Mouse (Mus musculus) spleen, adult 2 months (tissue): ENCODE measurements around the gene Fam171a1. TPM values are rescaled to one million over a fixed set of nuclear protein-coding genes. Genes with fewer than 3 reads are reported as not detected.

Experiments
- DNase-seq, 2 experiments: peaks; one replicate each; pipeline versions ENCODE4 v3.0.0 to v3.0.0-alpha.2; 2012 to 2021; ENCODE audit warnings: low spot score in 2 of 2, low read depth in 1 of 2
- H3K27ac ChIP-seq: fragments of 200-500 bp; 2 replicates; pipeline ENCODE4 v1.5.1; 2012; ENCODE audit warnings: low read length, inconsistent platforms; ENCODE audit not compliant: insufficient read depth
- H3K27me3 ChIP-seq: fragments of 200-500 bp; 2 replicates; pipeline ENCODE4 v1.6.1; 2012; ENCODE audit warnings: mild to moderate bottlenecking, moderate library complexity, low read length, inconsistent platforms; ENCODE audit not compliant: control insufficient read depth, insufficient read depth
- H3K36me3 ChIP-seq: fragments of 200-500 bp; 2 replicates; pipeline ENCODE4 v1.6.1; 2012; ENCODE audit warnings: mild to moderate bottlenecking, low read length, inconsistent platforms; ENCODE audit not compliant: control insufficient read depth, insufficient read depth
- H3K4me1 ChIP-seq: fragments of 200-500 bp; 2 replicates; pipeline ENCODE4 v1.6.1; 2011; ENCODE audit warnings: inconsistent platforms; ENCODE audit not compliant: control insufficient read depth, insufficient read depth, insufficient read length
- H3K4me3 ChIP-seq: fragments of 200-500 bp; 2 replicates; pipeline ENCODE4 v1.5.1; 2011; ENCODE audit warnings: mild to moderate bottlenecking, inconsistent platforms; ENCODE audit not compliant: insufficient read depth, insufficient read length; ENCODE audit errors: extremely low read depth
- CTCF ChIP-seq: fragments of 200-500 bp; IDR thresholded peaks from 2 replicates; pipeline ENCODE4 v1.5.1; 2011; ENCODE audit warnings: mild to moderate bottlenecking, inconsistent platforms; ENCODE audit not compliant: insufficient read depth, insufficient read length, insufficient replicate concordance; ENCODE audit errors: extremely low read depth
- POLR2A ChIP-seq: fragments of 200-500 bp; IDR thresholded peaks from 2 replicates; pipeline ENCODE4 v1.6.1; 2011; ENCODE audit warnings: low read depth, low read length, inconsistent platforms
- WGBS: fragments of 180-500 bp; shearing (Covaris S2); methylation state at CpG from one replicate; pipeline ENCODE4 v1.1.7; 2018; 5-methylcytosine and 5-hydroxymethylcytosine counted together
- polyA plus RNA-seq: library from polyadenylated mRNA; depleted of rRNA; stranded (reverse); fragments of >200 nt; gene quantifications from 2 replicates; pipeline ENCODE4 v1.2.3, GENCODE M21; 2012

The Fam171a1 gene
- polyA plus RNA-seq, 1 experiment: 4.5 TPM

DNA sequence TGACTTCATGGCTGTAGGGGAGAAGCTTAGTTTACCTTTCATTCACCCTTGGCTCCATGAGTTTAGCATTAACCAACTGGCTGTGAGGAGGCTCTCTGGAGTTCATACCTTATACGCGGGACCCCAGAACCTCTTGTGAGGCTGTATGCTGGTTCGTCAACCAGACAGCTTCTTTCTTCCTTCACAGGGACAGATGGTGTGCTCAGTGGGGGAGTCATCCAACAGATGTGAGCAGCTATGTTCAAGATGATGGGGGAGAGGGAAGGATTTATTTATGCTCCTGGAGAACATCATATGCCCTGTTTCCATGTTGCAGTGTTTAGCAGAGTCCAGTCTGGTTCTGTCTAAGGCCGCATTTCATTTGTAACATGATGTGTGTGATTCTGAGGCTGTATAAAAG is 6.6 kb upstream of the Fam171a1 start:
- no peaks in the 10 kb centered on the region for H3K36me3 ChIP-seq
- no peak for DNase-seq
- H3K4me3 ChIP-seq: no peak overlapping the region
- H3K27me3 ChIP-seq: no peaks in the 10 kb centered on the region
- TF ChIP-seq CTCF (no peak), POLR2A (no peak)
- H3K4me1 ChIP-seq: no peaks in the 10 kb centered on the region
- 94% methylated on average over 4 of the region's 4 CpGs for WGBS
- H3K27ac ChIP-seq: no peak overlapping the region

DNA sequence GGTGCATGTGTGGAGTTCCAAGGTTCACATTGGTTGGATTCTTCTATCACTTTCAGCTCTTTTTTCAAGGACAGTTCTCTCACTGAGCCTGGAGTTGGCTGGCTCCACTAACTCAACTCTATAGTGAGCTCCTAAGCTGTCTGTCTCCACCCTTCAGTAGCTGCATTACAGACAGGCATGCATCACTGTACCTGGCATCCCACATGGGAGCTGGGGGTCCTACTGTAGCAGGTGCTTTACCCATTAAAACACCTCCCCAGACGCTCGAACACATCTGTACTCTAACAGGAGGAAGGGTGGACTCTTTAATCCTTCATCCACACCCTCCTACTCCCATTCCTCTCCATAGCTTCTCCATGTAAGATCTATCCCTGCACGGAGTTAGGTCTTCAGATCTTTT is 5.6 kb upstream of the Fam171a1 start:
- 89% methylated on average over 3 of the region's 3 CpGs for WGBS
- DNase-seq: no peak

DNA sequence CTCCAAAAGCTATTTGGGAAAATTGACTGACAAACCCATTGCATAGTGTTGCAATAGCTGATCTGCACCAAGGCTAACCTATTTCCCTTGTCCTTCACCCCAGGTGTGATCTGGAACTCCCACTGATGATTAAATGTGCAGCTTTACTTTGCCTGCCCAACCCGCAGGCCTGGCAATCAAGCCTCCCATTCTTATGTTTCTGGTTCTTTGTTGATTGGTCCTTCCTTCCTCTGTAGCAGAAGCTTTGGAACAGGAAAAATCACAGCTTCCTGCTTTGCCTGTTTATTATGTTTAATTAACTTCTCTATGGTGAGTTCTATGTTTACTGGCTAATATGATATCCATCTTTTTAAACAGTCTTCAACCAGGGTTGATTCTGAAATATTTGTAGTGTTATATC is 5.2 kb upstream of the Fam171a1 start:
- no peak for TF ChIP-seq POLR2A
- TF ChIP-seq CTCF: no peak
- H3K36me3 ChIP-seq: no peaks in the 10 kb centered on the region
- no peak for DNase-seq
- H3K4me3 ChIP-seq: no peak overlapping the region
- no peaks in the 10 kb centered on the region for H3K27me3 ChIP-seq
- H3K27ac ChIP-seq: no peak overlapping the region
- H3K4me1 ChIP-seq: no peaks in the 10 kb centered on the region
- 96% methylated on average over 1 of the region's 1 CpGs for WGBS

More for the DNA sequence above, 5.6 kb upstream of the Fam171a1 start:
- H3K36me3 ChIP-seq: no peaks in the 10 kb centered on the region
- H3K4me3 ChIP-seq: no peak overlapping the region
- TF ChIP-seq POLR2A (no peak), CTCF (no peak)
- no peaks in the 10 kb centered on the region for H3K4me1 ChIP-seq
- no peak overlapping the region for H3K27ac ChIP-seq
- no peaks in the 10 kb centered on the region for H3K27me3 ChIP-seq

DNA sequence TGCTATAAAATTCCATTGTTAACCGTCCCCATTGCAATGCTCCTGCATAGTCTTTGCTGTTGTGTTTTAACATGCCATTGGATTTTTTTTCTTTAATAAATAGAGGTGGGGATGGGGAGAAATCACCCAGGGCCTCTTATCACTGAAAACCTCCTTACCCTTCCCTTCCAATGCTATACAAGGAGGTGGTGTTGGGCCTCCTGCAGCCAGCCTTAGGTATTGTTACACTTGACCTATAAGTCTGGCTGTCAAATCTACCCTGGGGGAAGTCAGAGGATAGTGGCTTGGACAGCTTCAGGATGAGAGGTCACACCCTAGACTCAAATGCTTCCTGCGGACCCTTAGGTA is 3.8 kb downstream of the Fam171a1 start:
- Histone ChIP-seq H3K27ac (no peak overlapping the region), H3K36me3 (no peaks in the 10 kb centered on the region), H3K27me3 (peaks cover 7% of the 10 kb centered on the region; the same call in 1 of the 2 replicates), H3K4me1 (peaks cover 8% of the 10 kb centered on the region; the same call in 1 of the 2 replicates), H3K4me3 (no peak overlapping the region; the same call in 1 of the 2 replicates)
- 43% methylated on average over 2 of the region's 2 CpGs for WGBS
- DNase-seq: no peak
- TF ChIP-seq CTCF: no peak
- no peak for TF ChIP-seq POLR2A

DNA sequence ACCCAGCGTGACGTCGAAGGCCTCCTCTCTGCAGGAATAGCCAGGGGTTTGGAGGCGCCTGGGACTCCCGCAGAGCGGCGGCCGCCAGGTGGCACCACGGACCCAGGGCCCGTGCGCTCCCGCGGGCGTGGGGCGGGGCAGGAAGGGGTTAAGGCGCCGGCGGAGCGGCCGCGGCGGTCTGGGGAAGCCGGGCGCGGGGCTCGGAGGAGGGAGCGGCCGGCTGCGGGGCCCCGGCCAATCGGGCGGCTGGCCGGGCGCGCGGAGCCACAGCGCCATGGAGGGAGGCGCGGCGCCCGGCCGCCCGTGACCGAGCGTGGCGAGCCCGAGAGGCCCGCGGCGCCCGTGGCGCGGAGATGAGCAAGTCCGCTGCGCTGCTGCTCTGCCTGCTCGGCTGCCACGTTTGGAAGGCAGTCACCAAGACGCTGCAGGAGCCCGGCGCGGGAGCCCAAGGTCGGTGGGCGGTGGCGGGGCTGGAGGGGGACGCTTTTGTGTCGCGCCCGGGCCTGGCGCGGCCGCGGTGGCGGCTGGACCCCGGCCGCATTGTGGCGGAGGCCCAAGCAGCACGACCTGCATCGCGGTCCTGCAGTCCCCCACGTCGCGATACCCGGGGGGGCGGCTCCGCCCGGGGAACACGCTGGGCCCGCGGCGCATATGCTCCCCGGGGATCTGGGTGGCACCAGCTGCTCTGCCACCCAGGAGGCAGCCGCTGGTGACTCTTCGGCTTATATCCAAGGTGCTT is 4.3 kb downstream of the Fam171a1 start:
- Histone ChIP-seq H3K27me3 (peaks cover 7% of the 10 kb centered on the region; the same call in 1 of the 2 replicates), H3K27ac (no peak overlapping the region), H3K4me1 (peaks cover 8% of the 10 kb centered on the region; the same call in 1 of the 2 replicates), H3K36me3 (no peaks in the 10 kb centered on the region), H3K4me3 (peak overlapping the region; percentile 57)
- peak in 1 of 2 experiments; percentile 22 for DNase-seq
- WGBS: under 1% methylated on average over 92 of the region's 93 CpGs
- TF ChIP-seq POLR2A (no peak), CTCF (0 out of 2 replicates have a peak, but pooled peaks have one; percentile 3)

DNA sequence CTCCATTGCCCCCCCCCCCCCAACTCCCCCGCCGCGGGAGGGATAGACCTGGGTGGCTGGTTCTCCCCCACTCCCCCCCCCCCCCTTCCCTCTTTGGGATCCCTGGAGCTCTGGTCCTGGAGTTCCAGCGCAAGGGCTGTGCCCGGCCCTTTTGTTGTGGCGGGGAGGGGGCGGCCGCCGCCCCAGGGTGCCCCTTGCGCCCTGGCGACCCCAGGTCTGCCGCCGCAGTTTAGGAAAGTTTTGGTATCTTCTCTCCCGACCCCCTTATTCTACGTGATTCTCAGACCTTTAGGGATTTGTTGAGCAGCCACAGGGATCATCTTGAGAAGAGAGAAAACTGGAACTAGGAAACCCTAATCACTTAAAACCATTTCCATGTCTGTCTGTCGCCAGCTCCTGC is 4.9 kb downstream of the Fam171a1 start:
- peaks cover 7% of the 10 kb centered on the region; the same call in 1 of the 2 replicates for H3K27me3 ChIP-seq
- peak overlapping the region; percentile 41; the same call in 1 of the 2 replicates for H3K27ac ChIP-seq
- DNase-seq: no peak
- WGBS: 2% methylated on average over 10 of the region's 16 CpGs
- TF ChIP-seq CTCF (no peak), POLR2A (no peak)
- peaks cover 8% of the 10 kb centered on the region; the same call in 1 of the 2 replicates for H3K4me1 ChIP-seq
- H3K4me3 ChIP-seq: no peak overlapping the region; the same call in none of the 2 replicates
- H3K36me3 ChIP-seq: no peaks in the 10 kb centered on the region
